In the genomic region with DNA sequence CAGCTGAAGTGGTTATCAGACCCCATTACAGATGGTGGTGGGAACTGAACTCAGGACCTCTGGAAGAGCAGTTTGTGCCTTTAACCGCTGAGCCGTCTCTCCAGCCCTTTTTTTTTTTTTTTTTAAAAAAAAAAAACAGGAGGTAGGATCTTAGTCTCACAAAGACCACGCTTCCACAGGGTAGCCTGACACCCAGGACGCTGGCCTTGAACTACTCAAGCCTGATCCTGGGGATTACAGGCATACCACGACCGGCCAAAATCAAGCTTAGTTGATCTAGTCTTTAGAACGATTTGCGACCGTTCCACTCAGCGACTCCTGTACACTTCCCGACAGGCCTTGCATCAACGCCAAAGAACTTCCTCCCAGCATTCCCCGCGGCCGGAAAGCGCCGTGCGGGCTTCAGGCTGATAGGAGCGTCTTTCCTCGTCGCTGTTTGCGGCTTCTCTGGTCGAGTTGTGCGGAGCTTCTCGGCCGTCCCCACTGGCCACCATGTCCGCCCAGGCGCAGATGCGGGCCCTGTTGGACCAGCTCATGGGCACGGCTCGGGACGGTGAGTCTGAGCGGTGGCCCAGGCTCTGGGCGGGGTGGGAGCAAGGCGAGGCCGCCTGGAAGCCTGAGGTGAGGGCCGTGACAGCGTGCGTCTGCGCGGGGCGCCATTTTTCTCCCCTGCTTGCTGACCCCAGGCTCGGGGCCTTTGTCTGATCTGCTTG, we compare ENCODE assay signal across 8 mouse cellular contexts. TPM values are rescaled to one million over a fixed set of nuclear protein-coding genes. Genes with fewer than 3 reads are reported as not detected.
A peak's percentile ranks its signal among the peaks of the same experiment; 100 is the strongest.
DNase-seq lines count a peak whose midpoint lies in the region; ATAC-seq lines count a peak whose summit lies in the region.

A gene (plus strand): TSS at position 358 of the 713 bp plus-strand sequence.

- H3K9me3 ChIP-seq in megakaryocyte, embryonic 14.5 days, result no peaks in the 10 kb centered on the region

- H3K4me3 ChIP-seq in megakaryocyte, embryonic 14.5 days (replicated peaks), result peak within 1 kb of the TSS; percentile 98

- H3K4me1 ChIP-seq in megakaryocyte, embryonic 14.5 days, result peaks cover 49% of the 10 kb centered on the region

- peak; percentile 96 for DNase-seq in ZHBTc4 (ENCODE audit: low read depth, low spot score)
- DNase-seq in gastrocnemius, adult 8-10 months (ENCODE audit: low spot score in 2 of 2), result peak; percentile 89 to 90
- peak; percentile 83 for DNase-seq in hindlimb bud, embryonic 11.5 days (ENCODE audit: extremely low spot score, low read depth, low spot score)
- peak; percentile 89 to 96 for DNase-seq in left cerebral cortex, adult 8-10 months (ENCODE audit: low spot score in 2 of 2)
- peak; percentile 96 for DNase-seq in right cerebral cortex, postnatal 10 days (ENCODE audit: low spot score in 2 of 2)
- peak; percentile 84 for DNase-seq in urinary bladder, postnatal 25 days (ENCODE audit: low spot score)

- no peaks in the 10 kb centered on the region for H3K27me3 ChIP-seq in megakaryocyte, embryonic 14.5 days (replicated peaks)

- peak; percentile 95 for ATAC-seq in common myeloid progenitor, adult 5-6 weeks (replicated peaks; ENCODE audit: low read depth, poor library complexity, severe bottlenecking)

- peaks cover 19% of the 10 kb centered on the region for H3K36me3 ChIP-seq in megakaryocyte, embryonic 14.5 days (replicated peaks; ENCODE audit: low read length)

RNA-seq across cellular contexts. Expression of the gene that starts here (rescaled TPM):
- 104 and 124 TPM in 2 replicates for total RNA-seq in common myeloid progenitor, adult 5-6 weeks (2017)
- 10 to 100 TPM in 3 of 4 experiments, 1 to 10 TPM in 1; 7.1 to 12.7 (median 11.2) TPM for total RNA-seq in gastrocnemius, adult 8-10 months (2022)
- total RNA-seq in left cerebral cortex, adult 8-10 months (2022), result 10 to 100 TPM; 72.2 to 78.2 (median 75.6) TPM
- polyA plus RNA-seq in megakaryocyte, embryonic 14.5 days (2012; ENCODE audit: insufficient read depth, low replicate concordance), result 8.5 and 23.7 TPM in 2 replicates

Comparison
In these comparisons a context has a peak if more than half of its experiments do, and no peak if none do; other contexts are left out.
1. Peak in every context shown above with its lines: DNase-seq, ATAC-seq and H3K4me3 ChIP-seq.